Mouse (Mus musculus): ENCODE data around the gene Lgr6.

- no peak for TF ChIP-seq EP300 (IDR thresholded peaks at IDR 0.05; ENCODE audit: insufficient read depth, low read depth, low read length)
- TF ChIP-seq CTCF (IDR thresholded peaks at IDR 0.05; ENCODE audit: low read depth, low read length), result no peak
Measured at GRCm38 (mm10) chr1:135016907-135017655, 88.0 kb downstream of the Lgr6 start.

All from ES-Bruce4 (cell line).